In the genomic region with DNA sequence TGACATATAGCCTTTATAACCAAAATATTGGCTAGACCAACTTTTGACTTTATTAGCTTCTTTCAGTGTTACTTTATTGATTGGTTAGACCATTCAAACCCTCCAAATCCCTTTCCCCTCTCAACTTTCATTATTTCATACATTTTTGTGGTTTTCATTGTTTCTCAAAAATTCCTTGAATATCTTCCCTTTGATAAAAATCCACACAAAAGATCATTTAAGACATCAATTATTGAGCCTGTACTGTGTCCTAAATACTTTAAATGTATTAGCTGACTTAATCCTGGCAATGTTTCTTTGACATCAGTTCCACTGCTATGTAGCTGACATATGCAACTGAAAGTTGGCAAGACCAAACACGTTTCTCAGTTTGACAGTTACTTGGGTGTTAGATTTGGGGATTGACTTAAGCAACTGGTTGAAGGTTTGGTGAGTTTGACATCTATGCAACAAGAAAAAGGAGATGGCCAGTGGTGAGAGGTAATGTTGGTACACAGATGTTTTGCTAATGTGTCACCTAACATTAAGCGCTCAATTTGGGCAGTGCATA, we compare ENCODE assay signal across 26 mouse cellular contexts. TPM values are rescaled to one million over a fixed set of nuclear protein-coding genes. Genes with fewer than 3 reads are reported as not detected.
A peak's percentile ranks its signal among the peaks of the same experiment; 100 is the strongest.
DNase-seq lines count a peak whose midpoint lies in the region; TF ChIP-seq lines count a peak whose summit lies in the region.
"Had no signal": no experiment of that assay in that cellular context is flagged by ENCODE, and none has a peak within 500 bp of the region (broad histone marks: within the 10 kb centered on the region; RNA-seq: fewer than 3 reads in every experiment).

No protein-coding gene starts in this region.

- DNase-seq in CH12.LX (ENCODE audit: extremely low read depth): peak; percentile 12
- DNase-seq in Muller cell, postnatal 12 days (ENCODE audit: inconsistent ontology term): peak; percentile 92
- no peak for DNase-seq in forebrain, embryonic 10.5 days (ENCODE audit: extremely low spot score, low spot score)
- no peak for DNase-seq in cerebellum, adult 18-20 months
- DNase-seq: adrenal gland, adult 2 months; adrenal gland, adult 8-10 months; adrenal gland, postnatal 10 days; adrenal gland, postnatal 14 days; adrenal gland, postnatal 25 days; adrenal gland, postnatal 36 days; B cell, adult 2 months; cerebellum, adult 11 months; cerebellum, adult 11-12 months; cerebellum, adult 2 months; cerebellum, adult 8-10 months; cerebellum, adult 9-10 months had no signal

- H3K4me1 ChIP-seq in CH12.LX (ENCODE audit: control insufficient read depth in 1 of 2, insufficient read depth in 2 of 2): peaks cover 20 to 51% of the 10 kb centered on the region in 2 experiments
- no peaks in the 10 kb centered on the region for H3K4me1 ChIP-seq in forebrain, embryonic 10.5 days

- no peaks in the 10 kb centered on the region for H3K27me3 ChIP-seq in CH12.LX (replicated peaks)
- no peaks in the 10 kb centered on the region for H3K27me3 ChIP-seq in forebrain, embryonic 10.5 days (ENCODE audit: poor library complexity, severe bottlenecking)

- no peak for TF ChIP-seq POLR2A in CH12.LX (IDR thresholded peaks at IDR 0.05; ENCODE audit: low read depth, low read length)

- H3K9ac ChIP-seq in CH12.LX (ENCODE audit: insufficient read depth, low read depth): no peak overlapping the region

- dilution Hi-C loops in CH12.LX (cut with MboI; ENCODE audit: extremely low pct_ligation_motif_present, extremely low pct_unique_long_range_greater_than_20kb, low sequenced_read_pairs): no loop called here

- in situ Hi-C loops in CH12.LX (cut with MboI; ENCODE audit: low pct_ligation_motif_present, low pct_unique_long_range_greater_than_20kb, low sequenced_read_pairs): no loop called here

- peak; percentile 45; the same call in 1 of the 2 replicates for TF ChIP-seq EP300 in CH12.LX (IDR thresholded peaks at IDR 0.05; ENCODE audit: low read length)

- TF ChIP-seq RAD21 in CH12.LX (IDR thresholded peaks at IDR 0.05; ENCODE audit: low read depth, low read length): no peak

- no peak overlapping the region for H3K4me3 ChIP-seq in CH12.LX (replicated peaks in 1 of 3; ENCODE audit: low read depth in 2 of 3, low read length in 2 of 3, poor library complexity in 1 of 3)
- no peak overlapping the region for H3K4me3 ChIP-seq in forebrain, embryonic 10.5 days

- 84% methylated on average over 2 of the region's 2 CpGs for WGBS in forebrain, embryonic 10.5 days

- TF ChIP-seq CTCF in CH12.LX (conservative IDR thresholded peaks at IDR 0.05 in 1 of 2, IDR thresholded peaks at IDR 0.05 in 1 of 2; ENCODE audit: low read depth in 2 of 2, low read length in 2 of 2): no peak

- no peaks in the 10 kb centered on the region for H3K9me3 ChIP-seq in CH12.LX (replicated peaks; ENCODE audit: low read length)
- no peaks in the 10 kb centered on the region for H3K9me3 ChIP-seq in forebrain, embryonic 10.5 days
- H3K9me3 ChIP-seq: G1E had no signal

- H3K36me3 ChIP-seq in CH12.LX (replicated peaks in 1 of 2; ENCODE audit: control insufficient read depth in 1 of 2, insufficient read depth in 1 of 2, low read length in 1 of 2): no peaks in the 10 kb centered on the region
- no peaks in the 10 kb centered on the region for H3K36me3 ChIP-seq in forebrain, embryonic 10.5 days (replicated peaks)
- H3K36me3 ChIP-seq: G1E had no signal

- no peak overlapping the region for H3K4me2 ChIP-seq in CH12.LX (ENCODE audit: insufficient read depth, low read depth, poor library complexity, severe bottlenecking)

- no peaks in the 10 kb centered on the region for H3K79me2 ChIP-seq in CH12.LX (replicated peaks; ENCODE audit: control insufficient read depth, extremely low read depth, insufficient read depth, poor library complexity, severe bottlenecking)

- H3K27ac ChIP-seq in CH12.LX (ENCODE audit: insufficient read depth, low read depth): no peak overlapping the region
- no peak overlapping the region for H3K27ac ChIP-seq in forebrain, embryonic 10.5 days

TF ChIP-seq in CH12.LX, 34 proteins besides CTCF, POLR2A, EP300 and RAD21:
- TF ChIP-seq ETS1 (conservative IDR thresholded peaks at IDR 0.05; ENCODE audit: low read depth, low read length) (no peak; the same call in 1 of the 2 replicates), MAZ (IDR thresholded peaks at IDR 0.05; ENCODE audit: low read depth, low read length) (no peak), USF2 (conservative IDR thresholded peaks at IDR 0.05; ENCODE audit: low read depth, low read length) (no peak), BHLHE40 (IDR thresholded peaks at IDR 0.05; ENCODE audit: low read depth, low read length) (peak; percentile 82), TBP (conservative IDR thresholded peaks at IDR 0.05; ENCODE audit: low read depth, low read length) (no peak), IRF4 (IDR thresholded peaks at IDR 0.05; ENCODE audit: low read depth, low read length) (peak; percentile 69; the same call in 1 of the 2 replicates), MEF2A (IDR thresholded peaks at IDR 0.05; ENCODE audit: borderline replicate concordance, low read depth, low read length) (no peak), HCFC1 (IDR thresholded peaks at IDR 0.05; ENCODE audit: low read depth, low read length) (no peak), SMC3 (IDR thresholded peaks at IDR 0.05; ENCODE audit: low read depth, low read length) (no peak), ELF1 (IDR thresholded peaks at IDR 0.05; ENCODE audit: low read depth, low read length) (no peak), CHD1 (IDR thresholded peaks at IDR 0.05; ENCODE audit: low read depth, low read length) (peak; percentile 91; the same call in 1 of the 2 replicates), UBTF (IDR thresholded peaks at IDR 0.05; ENCODE audit: low read depth, low read length) (no peak), E2F4 (IDR thresholded peaks at IDR 0.05; ENCODE audit: insufficient replicate concordance, low read depth, low read length) (no peak), TCF12 (IDR thresholded peaks at IDR 0.05; ENCODE audit: low read depth, low read length) (no peak), JUND (conservative IDR thresholded peaks at IDR 0.05; ENCODE audit: low read depth, low read length) (no peak), NRF1 (IDR thresholded peaks at IDR 0.05; ENCODE audit: low read depth, low read length) (no peak), NELFE (IDR thresholded peaks at IDR 0.05; ENCODE audit: low read depth, low read length) (no peak), KAT2A (IDR thresholded peaks at IDR 0.05; ENCODE audit: insufficient replicate concordance, low read length) (no peak), MAFK (IDR thresholded peaks at IDR 0.05; ENCODE audit: insufficient replicate concordance, low read length) (no peak), ZNF384 (IDR thresholded peaks at IDR 0.05; ENCODE audit: low read depth, low read length) (no peak)

RNA-seq across cellular contexts. Expression of gene Olfr16, which starts 1.0 kb away (rescaled TPM):
- not detected in 2 replicates for total RNA-seq in CH12.LX (2012; rRNA removed)
- total RNA-seq in CH12.LX (2014; rRNA removed): not detected in 2 replicates
- polyA plus RNA-seq in CH12.LX (2012; ENCODE audit: insufficient read length, low read depth): not detected in 2 replicates
- polyA plus RNA-seq in forebrain, embryonic 10.5 days (2016; fragmentation: Nextera tagmentation; extraction: Ambion mirVana): not detected in 2 replicates
- total RNA-seq: adrenal gland, adult 18-20 months; adrenal gland, adult 2 months; adrenal gland, adult 8-10 months; adrenal gland, postnatal 10 days; adrenal gland, postnatal 14 days; adrenal gland, postnatal 25 days; adrenal gland, postnatal 36 days; adrenal gland, postnatal 4 days; ES-E14; MEL had no signal
- polyA plus RNA-seq: activated CD4-positive, CD25-positive, alpha-beta regulatory T cell, adult 4 months; adrenal gland, adult 2 months; brain, embryonic 14.5 days; C2C12; CD4-positive, CD25-positive, alpha-beta regulatory T cell, adult 4 months; cerebellum, adult 2 months; G1E; Patski had no signal

RNA-seq across cellular contexts. Expression of gene Apcs, which starts 56.4 kb away (rescaled TPM):
- total RNA-seq in CH12.LX (2012; rRNA removed) (1.8 and 2.9 TPM in 2 replicates), CH12.LX (2014; rRNA removed) (4.7 and 5.7 TPM in 2 replicates)
- 3.2 and 3.4 TPM in 2 replicates for polyA plus RNA-seq in CH12.LX (2012; ENCODE audit: insufficient read length, low read depth)
- polyA plus RNA-seq in forebrain, embryonic 10.5 days (2016; fragmentation: Nextera tagmentation; extraction: Ambion mirVana): not detected in 2 replicates
- total RNA-seq: adrenal gland, adult 18-20 months; adrenal gland, adult 8-10 months; adrenal gland, postnatal 25 days; adrenal gland, postnatal 36 days; ES-E14; G1E; MEL had no signal
- polyA plus RNA-seq: activated CD4-positive, CD25-positive, alpha-beta regulatory T cell, adult 4 months; adrenal gland, adult 2 months; brain, embryonic 14.5 days; C2C12; CD4-positive, CD25-positive, alpha-beta regulatory T cell, adult 4 months; cerebellum, adult 2 months; G1E; Patski had no signal

Comparison
In these comparisons a context has a peak if more than half of its experiments do, and no peak if none do; other contexts are left out.
1. DNase-seq: peak in CH12.LX (single experiment) and Muller cell, postnatal 12 days (single experiment); none in forebrain, embryonic 10.5 days (single experiment) and cerebellum, adult 18-20 months (0 of 2).